Mouse (Mus musculus) left cerebral cortex, adult 2 months (tissue): Measurements from ENCODE around the gene Sema6b. TPM values are rescaled to one million over a fixed set of nuclear protein-coding genes. Genes with fewer than 3 reads are reported as not detected.
A peak's percentile ranks its signal among the peaks of the same experiment; 100 is the strongest.

ENCODE experiments used
- DNase-seq, 2 experiments: peaks; one replicate each; pipeline ENCODE4 v3.0.0; 2021 to 2022; ENCODE audit warnings: low spot score in 2 of 2, mixed read lengths in 1 of 2; ENCODE audit errors: extremely low spot score in 1 of 2
- H3K27ac ChIP-seq: fragments of 200-600 bp; 2 replicates; pipeline ENCODE4 v1.8.1; 2022
- H3K4me3 ChIP-seq: fragments of 200-600 bp; 2 replicates; pipeline ENCODE4 v1.8.1; 2022
- CTCF ChIP-seq: fragments of 200-600 bp; IDR thresholded peaks from 2 replicates; pipeline ENCODE4 v1.8.1; 2022; ENCODE audit warnings: antibody characterized with exemption, mild to moderate bottlenecking, moderate library complexity
- intact Hi-C: fragments of 180-260 bp; cut with DNase I; formaldehyde crosslinking; loops from one replicate; pipeline ENCODE4 v1.15.1; 2025
- total RNA-seq, 2 experiments: library from RNA; stranded (reverse); gene quantifications; 2 replicates each; pipeline ENCODE4 v1.2.3; 2021

Sema6b gene
- total RNA-seq, 2 experiments from 2014 or later = 117 to 125 TPM

DNA sequence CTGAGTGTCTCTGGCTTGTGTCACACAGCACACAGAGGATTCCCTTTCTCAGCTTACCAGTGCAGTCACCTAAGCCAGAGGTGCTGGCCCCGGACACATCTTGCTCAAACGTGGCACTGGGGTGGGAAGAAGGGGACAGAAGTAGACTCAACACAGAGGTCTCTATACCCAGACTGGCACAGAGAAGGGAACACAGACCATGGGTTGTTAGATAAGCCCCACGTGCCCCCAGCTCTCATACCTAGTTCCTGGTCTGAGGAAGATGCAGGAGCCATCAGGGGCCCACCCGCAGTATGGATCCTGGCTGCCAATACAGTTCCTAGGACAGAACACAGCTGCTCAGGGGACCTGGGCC lies 14.9 kb downstream of the Sema6b start:
- intact Hi-C loops = no loop called here
- TF ChIP-seq CTCF = no peak
- no peak overlapping the region for H3K27ac ChIP-seq
- DNase-seq = no peak
- H3K4me3 ChIP-seq = no peak overlapping the region

DNA sequence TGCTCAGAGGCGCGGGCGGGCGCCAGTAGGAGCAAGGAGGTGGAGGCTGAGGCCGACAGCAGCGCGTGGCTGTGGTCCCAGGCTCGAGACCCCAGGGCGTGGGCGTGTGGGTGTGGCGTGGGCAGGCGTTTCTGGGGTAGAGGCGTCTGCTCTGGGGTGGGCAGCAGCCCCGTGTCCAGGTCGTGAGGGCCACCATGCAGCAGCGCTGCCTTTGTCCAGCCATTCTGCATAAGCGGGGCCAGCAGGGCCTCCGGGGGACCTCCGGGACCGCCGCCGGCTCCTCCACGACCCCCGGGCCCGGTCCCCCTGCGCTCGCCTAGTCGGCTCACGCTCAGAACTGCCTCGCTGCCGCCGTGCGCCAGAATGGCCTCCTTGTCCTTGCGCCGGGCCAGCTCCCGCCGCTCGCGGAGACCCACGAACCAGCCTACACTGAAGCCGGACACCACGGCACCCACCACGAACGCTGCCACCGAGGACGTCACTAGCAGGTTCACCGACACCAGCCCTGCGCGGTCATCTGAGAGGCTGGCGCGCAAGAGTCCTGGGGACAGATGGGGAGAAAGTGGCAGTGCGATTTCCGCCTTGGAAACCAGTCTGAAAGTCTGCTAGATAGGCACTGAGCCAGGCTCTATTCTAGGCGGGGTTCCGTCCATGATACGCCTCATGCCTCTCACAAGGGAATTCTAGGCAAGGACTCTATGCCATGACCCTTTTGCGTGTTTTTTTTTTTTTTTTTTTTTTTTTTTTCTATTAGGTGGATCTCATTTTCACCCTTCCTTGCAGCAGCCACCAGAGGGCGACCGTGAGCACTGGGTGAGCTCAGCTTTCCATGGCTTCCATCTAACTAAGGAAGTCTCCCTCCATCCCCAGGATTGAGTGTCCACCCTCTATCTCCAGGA lies 15.5 kb downstream of the Sema6b start:
- DNase-seq = peak; percentile 56 to 65
- intact Hi-C loops = no loop called here
- Histone ChIP-seq H3K4me3 (no peak overlapping the region), H3K27ac (no peak overlapping the region)
- TF ChIP-seq CTCF = peak; percentile 79

DNA sequence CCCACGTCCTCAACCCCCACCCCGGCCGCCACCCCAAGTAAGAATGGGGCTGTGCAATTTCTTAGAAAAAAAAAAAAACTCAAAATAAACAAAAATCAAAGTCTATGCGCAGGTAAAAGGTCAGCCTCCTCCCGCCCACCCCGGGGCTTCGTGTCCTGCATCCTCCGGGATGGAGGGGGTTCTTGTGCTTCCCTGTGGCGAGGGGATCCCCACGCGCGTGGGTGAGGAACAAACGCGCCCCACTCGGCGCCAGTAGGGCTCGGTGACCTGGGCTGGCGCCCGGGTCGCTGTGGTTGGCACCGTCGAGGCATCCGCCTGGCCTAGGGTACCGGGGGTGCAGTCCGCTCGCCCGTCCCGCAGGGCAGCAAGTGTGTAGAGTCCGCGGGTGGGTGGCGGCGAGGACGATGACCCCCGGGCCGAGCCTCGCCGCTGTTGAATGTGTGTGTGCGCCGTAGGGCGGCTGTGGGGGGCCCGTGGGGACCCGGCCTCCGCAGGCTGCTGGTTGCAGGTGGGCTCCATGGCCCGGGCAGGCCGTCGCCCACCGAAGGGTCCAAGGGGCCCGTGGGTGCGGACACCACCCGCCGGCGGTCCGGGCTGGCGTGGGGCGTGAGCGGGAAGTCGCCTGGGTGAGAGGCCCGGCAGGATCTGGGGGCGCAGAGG lies 16.3 kb downstream of the Sema6b start:
- H3K27ac ChIP-seq = no peak overlapping the region
- TF ChIP-seq CTCF = no peak
- no peak for DNase-seq
- intact Hi-C loops = no loop called here
- H3K4me3 ChIP-seq = no peak overlapping the region

DNA sequence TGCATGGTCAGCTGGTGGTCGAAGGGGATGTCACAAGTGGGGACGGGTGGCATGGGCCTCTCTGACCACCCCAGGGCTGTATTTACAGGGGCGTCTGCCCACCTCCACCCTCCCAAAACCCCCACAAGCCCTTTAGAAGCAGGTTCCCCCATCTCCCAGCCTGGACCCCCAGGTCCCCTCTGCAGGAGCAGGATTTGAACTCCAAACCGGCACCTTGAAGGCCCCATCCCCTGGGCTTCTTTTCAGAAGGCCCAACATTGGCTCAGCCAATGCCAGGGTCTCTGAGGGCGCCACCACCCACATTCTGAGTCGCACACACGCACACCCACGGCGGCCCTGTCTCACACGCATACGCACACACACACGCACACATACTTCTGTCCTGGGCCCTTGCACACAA lies 17.0 kb downstream of the Sema6b start:
- DNase-seq = no peak
- intact Hi-C loops = no loop called here
- TF ChIP-seq CTCF = no peak
- no peak overlapping the region for H3K27ac ChIP-seq
- no peak overlapping the region for H3K4me3 ChIP-seq

DNA sequence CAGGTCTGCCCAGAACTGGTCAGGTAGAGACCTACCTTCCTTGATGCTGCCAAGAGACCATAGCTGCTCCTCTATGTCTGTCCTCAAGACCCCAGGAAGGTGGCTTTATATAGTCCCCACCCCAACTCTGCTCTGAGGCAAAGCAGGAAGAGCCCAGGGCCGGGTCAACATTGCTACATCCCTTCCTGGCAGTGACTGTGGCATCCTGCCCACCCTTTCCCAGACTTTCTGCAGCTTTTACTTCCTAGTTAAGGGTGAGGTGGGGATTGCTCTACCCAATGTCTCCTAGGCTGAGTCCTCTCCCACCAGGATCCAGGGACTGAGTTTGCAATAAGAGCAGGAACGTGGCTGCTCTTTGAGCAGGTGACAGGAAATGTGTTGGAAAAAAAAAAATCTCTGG lies 18.3 kb downstream of the Sema6b start, which contains the start of gene Lrg1:
Gene Lrg1, minus strand, starts transcription at position 176 of the 400 bp plus-strand sequence.
- no peak within 1 kb of the TSS for H3K4me3 ChIP-seq
- H3K27ac ChIP-seq = no peak within 1 kb of the TSS
- TF ChIP-seq CTCF = no peak
- no peak for DNase-seq
- intact Hi-C loops = no loop called here

DNA sequence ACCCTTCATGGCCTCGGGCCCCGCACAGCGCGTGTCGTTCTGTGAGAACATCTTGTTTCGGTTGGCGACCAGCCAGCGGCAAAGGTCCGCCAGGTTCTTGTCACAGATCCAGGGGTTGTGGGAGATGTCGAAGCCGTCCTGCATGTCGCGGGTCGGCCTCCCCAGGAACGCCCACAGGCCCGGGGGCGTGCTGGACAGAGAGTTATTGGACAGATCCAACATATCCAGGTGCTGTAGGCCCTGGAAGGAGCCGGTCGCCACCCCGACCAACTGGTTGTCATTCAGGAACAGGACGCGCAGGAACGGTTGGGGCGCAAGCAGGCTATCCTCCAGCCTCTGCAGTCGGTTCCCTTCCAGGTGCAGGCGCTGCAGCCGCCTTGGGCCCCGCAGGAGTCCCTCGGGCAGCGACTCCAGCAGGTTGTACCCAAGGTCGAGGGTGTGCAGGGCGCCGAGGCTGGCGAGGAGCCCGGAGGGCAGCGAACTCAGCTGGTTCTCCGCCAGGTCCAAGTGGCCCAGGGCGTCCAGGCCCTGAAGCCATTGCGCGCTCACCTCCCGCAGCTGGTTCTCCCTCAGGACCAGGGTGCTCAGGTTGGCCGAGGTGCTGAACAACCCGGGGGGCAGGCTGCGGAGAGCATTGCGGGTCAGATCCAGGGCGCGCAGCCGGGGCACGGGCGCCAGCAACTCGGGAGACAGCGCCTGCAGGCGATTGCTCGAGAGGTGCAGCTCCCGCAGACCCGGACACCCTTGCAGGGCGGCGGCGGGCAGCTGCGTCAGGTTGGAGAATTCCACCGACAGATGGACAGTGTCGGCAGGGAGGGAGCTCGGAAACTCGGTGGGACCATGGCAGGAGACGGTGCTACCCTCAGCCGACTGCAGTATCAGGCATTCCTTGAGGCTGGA lies 19.9 kb downstream of the Sema6b start:
- H3K27ac ChIP-seq = peak overlapping the region; percentile 50; the same call in 1 of the 2 replicates
- DNase-seq = no peak
- peak overlapping the region; percentile 33 for H3K4me3 ChIP-seq
- intact Hi-C loops = no loop called here
- TF ChIP-seq CTCF = no peak

DNA sequence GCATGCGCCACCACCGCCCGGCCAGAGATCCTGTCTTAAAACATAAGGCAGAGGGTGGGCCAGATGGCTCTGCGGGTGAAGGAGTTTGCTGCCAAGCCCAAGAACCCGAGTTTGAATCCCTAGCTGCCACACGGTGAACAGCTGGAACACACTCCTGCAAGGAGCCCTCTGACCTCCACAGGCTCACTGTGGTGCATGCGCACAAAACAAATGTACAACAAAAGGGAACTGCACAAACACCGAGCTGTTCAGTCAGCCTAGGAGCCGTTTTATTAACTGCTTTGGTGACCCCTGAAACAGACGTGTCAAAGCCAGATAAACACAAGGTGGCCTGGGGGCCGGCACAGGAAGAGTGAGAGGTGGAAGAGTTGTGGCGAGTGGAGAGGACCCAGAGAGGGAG lies 20.7 kb downstream of the Sema6b start:
- DNase-seq = no peak
- Histone ChIP-seq H3K27ac (no peak overlapping the region), H3K4me3 (no peak overlapping the region)
- intact Hi-C loops = no loop called here
- no peak for TF ChIP-seq CTCF

DNA sequence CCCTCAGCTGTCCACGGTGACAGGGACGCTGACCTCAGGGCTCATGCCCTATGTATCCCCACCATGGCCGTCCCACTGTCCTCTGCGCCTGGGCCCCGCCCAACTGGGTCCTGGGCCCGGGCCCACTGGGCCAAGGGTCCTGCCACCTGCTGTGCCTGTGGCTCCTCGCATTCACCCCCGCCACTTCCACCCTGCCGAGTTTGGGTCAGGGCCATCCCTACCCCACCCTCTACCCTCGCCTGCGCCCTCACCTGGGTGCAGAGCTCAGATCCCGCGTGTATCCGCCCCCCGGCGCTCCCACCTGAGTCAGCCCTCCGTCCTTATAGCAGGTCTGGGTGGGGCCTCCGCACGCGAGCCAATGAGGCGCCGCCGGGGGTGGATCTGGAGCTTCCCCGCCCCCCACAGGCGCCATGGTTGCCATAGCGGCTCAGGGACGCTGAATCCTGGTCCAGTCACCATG lies 22.9 kb downstream of the Sema6b start, which contains the start of gene Plin5:
Gene Plin5, minus strand, starts transcription at position 346 of the 460 bp plus-strand sequence.
- DNase-seq = peak; percentile 56 to 63
- intact Hi-C loops = no loop called here
- no peak within 1 kb of the TSS for H3K27ac ChIP-seq
- H3K4me3 ChIP-seq = peak within 1 kb of the TSS; percentile 29; the same call in 1 of the 2 replicates
- no peak for TF ChIP-seq CTCF

DNA sequence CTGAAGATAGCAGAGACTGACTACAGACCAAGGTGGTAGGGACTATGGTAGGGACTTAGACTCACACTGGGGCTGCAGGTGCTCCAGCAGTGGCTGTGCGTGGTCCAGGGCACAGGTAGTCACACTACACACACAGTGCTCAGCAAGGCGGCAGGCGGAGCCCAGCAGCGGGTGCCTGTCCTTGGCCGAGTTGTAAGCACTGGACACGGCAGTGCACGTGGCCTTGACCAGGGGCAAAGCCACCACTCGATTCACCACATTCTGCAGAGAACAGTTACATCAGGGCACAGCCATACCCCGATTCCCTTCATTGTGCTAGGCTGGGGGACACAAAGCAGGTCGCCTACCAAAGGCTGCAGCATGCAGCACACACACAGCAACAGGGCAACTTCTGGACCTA lies 23.9 kb downstream of the Sema6b start:
- no peak for DNase-seq
- intact Hi-C loops = no loop called here

DNA sequence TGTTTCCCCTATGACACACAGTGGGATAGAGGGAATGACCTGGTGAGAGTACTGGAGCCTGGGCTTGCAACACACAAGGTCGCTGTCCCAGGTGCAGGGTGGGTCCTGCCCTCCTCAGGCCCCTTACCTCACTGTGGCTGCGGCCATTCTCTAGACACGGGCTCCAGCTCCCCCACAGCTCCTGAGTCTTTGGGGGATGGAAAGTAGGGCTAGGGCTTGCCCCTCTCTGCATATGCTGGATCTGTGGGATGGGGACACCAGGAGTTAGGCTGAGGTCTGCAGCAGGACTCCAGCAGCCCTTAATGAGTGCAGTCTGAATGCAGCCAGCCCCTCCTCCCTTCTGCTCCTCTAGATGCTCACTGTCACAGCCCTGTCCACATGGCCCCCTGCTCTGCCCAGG lies 27.4 kb downstream of the Sema6b start:
- no peak for DNase-seq
- no peak for TF ChIP-seq CTCF
- intact Hi-C loops = no loop called here
- H3K27ac ChIP-seq = no peak overlapping the region
- no peak overlapping the region for H3K4me3 ChIP-seq

More for the DNA sequence above, 23.9 kb downstream of the Sema6b start:
- Histone ChIP-seq H3K27ac (no peak overlapping the region), H3K4me3 (no peak overlapping the region)
- no peak for TF ChIP-seq CTCF

DNA sequence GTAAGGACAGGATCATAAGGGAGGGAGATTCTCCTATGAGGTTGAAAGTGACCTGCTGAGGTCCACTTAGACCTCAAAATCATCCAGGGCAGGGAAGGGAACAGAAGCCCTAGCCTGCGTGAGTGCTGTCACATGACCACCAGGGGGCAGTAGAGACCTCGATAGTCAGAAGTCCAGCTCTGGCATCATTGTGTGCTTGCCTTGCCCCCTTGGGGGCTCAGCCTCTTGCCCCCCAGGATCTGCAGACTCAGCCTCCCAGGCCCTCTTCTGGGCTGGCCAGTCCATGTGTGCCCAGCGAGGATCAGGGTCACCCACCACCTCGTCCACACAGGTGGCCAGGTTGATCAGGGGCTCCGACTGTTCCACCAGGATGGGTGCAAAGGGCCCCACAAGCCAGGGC lies 28.3 kb downstream of the Sema6b start:
- no peak for DNase-seq
- intact Hi-C loops = no loop called here
- peak; percentile 91 for TF ChIP-seq CTCF
- Histone ChIP-seq H3K27ac (no peak overlapping the region), H3K4me3 (no peak overlapping the region)
